ENCODE assay signal across 24 mouse cellular contexts in genomic region chr7:103861531-103861930, GRCm38 (mm10). TPM values are rescaled to one million over a fixed set of nuclear protein-coding genes. Genes with fewer than 3 reads are reported as not detected.
A peak's percentile ranks its signal among the peaks of the same experiment; 100 is the strongest.
DNase-seq lines count a peak whose midpoint lies in the region; ATAC-seq and TF ChIP-seq lines count a peak whose summit lies in the region.
"Had no signal": no experiment of that assay in that cellular context is flagged by ENCODE, and none has a peak within 500 bp of the region (broad histone marks: within the 10 kb centered on the region; RNA-seq: fewer than 3 reads in every experiment).

No protein-coding gene starts in this region.

- peak; percentile 75 for ATAC-seq in granulocyte monocyte progenitor cell, adult 5-6 weeks (replicated peaks; ENCODE audit: poor library complexity, severe bottlenecking)
- no peak for ATAC-seq in liver, postnatal 0 days
- ATAC-seq: forebrain, postnatal 0 days had no signal

- peak overlapping the region; percentile 37 for H3K9ac ChIP-seq in MEL (ENCODE audit: control insufficient read depth, low read depth, low read length, poor library complexity, severe bottlenecking)
- peak overlapping the region; percentile 58 for H3K9ac ChIP-seq in liver, postnatal 0 days (replicated peaks)
- H3K9ac ChIP-seq: embryonic facial prominence, embryonic 13.5 days; forebrain, postnatal 0 days; hindbrain, embryonic 12.5 days; kidney, embryonic 15.5 days; limb, embryonic 15.5 days; neural tube, embryonic 15.5 days had no signal

- no peak for TF ChIP-seq CTCF in MEL (IDR thresholded peaks at IDR 0.05 in 2 of 3, conservative IDR thresholded peaks at IDR 0.05 in 1 of 3; ENCODE audit: control insufficient read depth in 1 of 3, insufficient read depth in 1 of 3, low read depth in 2 of 3, low read length in 3 of 3, poor library complexity in 1 of 3, severe bottlenecking in 1 of 3)
- TF ChIP-seq CTCF in liver, postnatal 0 days (IDR thresholded peaks at IDR 0.05; ENCODE audit: low read depth): no peak

- no peaks in the 10 kb centered on the region for H3K36me3 ChIP-seq in heart, embryonic 10.5 days
- peaks cover 0 to 43% of the 10 kb centered on the region in 2 experiments; a peak in 2 of 4 replicates for H3K36me3 ChIP-seq in MEL (ENCODE audit: control insufficient read depth in 1 of 2, insufficient read depth in 2 of 2, low read length in 2 of 2)
- H3K36me3 ChIP-seq in liver, postnatal 0 days (replicated peaks; ENCODE audit: insufficient read depth, low read length): no peaks in the 10 kb centered on the region
- H3K36me3 ChIP-seq: embryonic facial prominence, embryonic 13.5 days; hindbrain, embryonic 12.5 days; kidney, embryonic 15.5 days; limb, embryonic 15.5 days; neural tube, embryonic 15.5 days had no signal

- no peak for DNase-seq in heart, embryonic 10.5 days (ENCODE audit: low spot score)
- no peak for DNase-seq in heart, postnatal 4 days
- peak; percentile 89 for DNase-seq in MEL (ENCODE audit: low read depth, low spot score)
- no peak for DNase-seq in liver, postnatal 0 days
- no peak for DNase-seq in lung, postnatal 36 days
- DNase-seq in embryo, embryonic 11 days: no peak
- DNase-seq in layer of hippocampus, adult 18-20 months (ENCODE audit: low spot score in 2 of 2): no peak
- DNase-seq: cerebellum, adult 9-11 months; forebrain, postnatal 0 days had no signal

- H3K4me2 ChIP-seq in liver, postnatal 0 days (ENCODE audit: low read depth, low read length): peak overlapping the region; percentile 2
- H3K4me2 ChIP-seq: embryonic facial prominence, embryonic 13.5 days; hindbrain, embryonic 12.5 days; kidney, embryonic 15.5 days; limb, embryonic 15.5 days; neural tube, embryonic 15.5 days had no signal

- H3K9me3 ChIP-seq in heart, embryonic 10.5 days: no peaks in the 10 kb centered on the region
- H3K9me3 ChIP-seq in MEL (replicated peaks; ENCODE audit: insufficient read depth, low read length): no peaks in the 10 kb centered on the region
- no peaks in the 10 kb centered on the region for H3K9me3 ChIP-seq in liver, postnatal 0 days (ENCODE audit: low read length)
- H3K9me3 ChIP-seq: embryonic facial prominence, embryonic 13.5 days; hindbrain, embryonic 12.5 days; kidney, embryonic 15.5 days; limb, embryonic 15.5 days; megakaryocyte, embryonic 14.5 days; neural tube, embryonic 15.5 days had no signal

- H3K4me1 ChIP-seq in heart, embryonic 10.5 days: no peaks in the 10 kb centered on the region; the same call in 1 of the 2 replicates
- H3K4me1 ChIP-seq in MEL (ENCODE audit: control insufficient read depth in 1 of 2, insufficient read depth in 2 of 2, low read length in 2 of 2): peaks cover 14 to 24% of the 10 kb centered on the region in 2 experiments
- H3K4me1 ChIP-seq in liver, postnatal 0 days (ENCODE audit: insufficient read depth): peaks cover 15% of the 10 kb centered on the region
- H3K4me1 ChIP-seq: embryonic facial prominence, embryonic 13.5 days; hindbrain, embryonic 12.5 days; kidney, embryonic 15.5 days; limb, embryonic 15.5 days; neural tube, embryonic 15.5 days had no signal

- TF ChIP-seq EP300 in MEL (IDR thresholded peaks at IDR 0.05; ENCODE audit: low read depth in 1 of 2, low read length in 2 of 2): peak; percentile 40 to 44; a peak in 2 of 4 replicates
- TF ChIP-seq EP300 in liver, postnatal 0 days (IDR thresholded peaks at IDR 0.05; ENCODE audit: low read depth): no peak

- H3K4me3 ChIP-seq in heart, embryonic 10.5 days: no peak overlapping the region
- peak overlapping the region in 1 of 2 experiments; percentile 4; a peak in 1 of 4 replicates for H3K4me3 ChIP-seq in MEL (ENCODE audit: control insufficient read depth in 1 of 2, insufficient read depth in 1 of 2, low read depth in 2 of 2, low read length in 2 of 2)
- H3K4me3 ChIP-seq in liver, postnatal 0 days (ENCODE audit: low read depth, low read length): no peak overlapping the region
- H3K4me3 ChIP-seq: embryonic facial prominence, embryonic 13.5 days; hindbrain, embryonic 12.5 days; kidney, embryonic 15.5 days; limb, embryonic 15.5 days; megakaryocyte, embryonic 14.5 days; neural tube, embryonic 15.5 days had no signal

- no peaks in the 10 kb centered on the region for H3K27me3 ChIP-seq in heart, embryonic 10.5 days (ENCODE audit: insufficient read depth, poor library complexity, severe bottlenecking)
- H3K27me3 ChIP-seq in MEL (ENCODE audit: control insufficient read depth in 1 of 2, insufficient read depth in 2 of 2, low read length in 2 of 2): no peaks in the 10 kb centered on the region
- no peaks in the 10 kb centered on the region for H3K27me3 ChIP-seq in liver, postnatal 0 days (ENCODE audit: insufficient read depth, low read length)
- H3K27me3 ChIP-seq: embryonic facial prominence, embryonic 13.5 days; hindbrain, embryonic 12.5 days; kidney, embryonic 15.5 days; limb, embryonic 15.5 days; megakaryocyte, embryonic 14.5 days; neural tube, embryonic 15.5 days had no signal

- TF ChIP-seq POLR2A in MEL (IDR thresholded peaks at IDR 0.05; ENCODE audit: control insufficient read depth in 1 of 2, insufficient read depth in 1 of 2, low read depth in 1 of 2, low read length in 2 of 2, poor library complexity in 1 of 2): 0 out of 4 replicates have a peak, but pooled peaks of 1 of the 2 experiments have one; percentile 10

- no peak for TF ChIP-seq RAD21 in MEL (IDR thresholded peaks at IDR 0.05; ENCODE audit: low read depth, low read length)

- WGBS in heart, embryonic 10.5 days: 77% methylated on average over 3 of the region's 3 CpGs
- WGBS in liver, postnatal 0 days (ENCODE audit: insufficient replicate concordance): 56% methylated on average over 3 of the region's 3 CpGs

- no peaks in the 10 kb centered on the region for H3K79me2 ChIP-seq in MEL (ENCODE audit: control insufficient read depth, insufficient read depth, low read length, poor library complexity)

- peak overlapping the region; percentile 23 for H3K27ac ChIP-seq in heart, embryonic 10.5 days
- H3K27ac ChIP-seq in MEL (ENCODE audit: control insufficient read depth, low read depth, low read length): peak overlapping the region; percentile 84
- H3K27ac ChIP-seq in liver, postnatal 0 days (ENCODE audit: low read depth): peak overlapping the region; percentile 89
- H3K27ac ChIP-seq: embryonic facial prominence, embryonic 13.5 days; hindbrain, embryonic 12.5 days; kidney, embryonic 15.5 days; limb, embryonic 15.5 days; neural tube, embryonic 15.5 days had no signal

RNA-seq across cellular contexts. Expression of gene Hbb-y, which starts 8.5 kb away (rescaled TPM):
- polyA plus RNA-seq in heart, embryonic 10.5 days (2016; fragmentation: Nextera tagmentation; extraction: Ambion mirVana): 17,516 and 23,478 TPM in 2 replicates
- total RNA-seq in heart, postnatal 4 days (2021): under 1 TPM in 1 of 2 experiments, not detected in 1; 0.74 TPM
- total RNA-seq in MEL (2012; rRNA removed): not detected in 2 replicates
- under 1 TPM in 1 of 2 experiments, not detected in 1; 0.11 TPM for polyA plus RNA-seq in MEL (2012; ENCODE audit: insufficient read depth in 1 of 2, insufficient read length in 2 of 2, low read depth in 1 of 2, low replicate concordance in 2 of 2, missing spikeins in 1 of 2)
- total RNA-seq in granulocyte monocyte progenitor cell, adult 5-6 weeks (2014; fragmentation: Nextera tagmentation): not detected in 2 replicates
- not detected in 2 replicates for total RNA-seq in granulocyte monocyte progenitor cell, adult 5-6 weeks (2017)
- 5.5 and 5.6 TPM in 2 replicates for polyA plus RNA-seq in liver, postnatal 0 days (2015; fragmentation: Nextera tagmentation; extraction: Ambion mirVana)
- not detected for total RNA-seq in layer of hippocampus, adult 18-20 months (2021)
- total RNA-seq: adrenal gland, adult 2 months; gastrocnemius, postnatal 4 days; layer of hippocampus, postnatal 25 days; left cerebral cortex, postnatal 25 days had no signal
- polyA plus RNA-seq: adrenal gland, adult 2 months had no signal

RNA-seq across cellular contexts. Expression of gene Hbb-bh1, which starts 18.6 kb away (rescaled TPM):
- polyA plus RNA-seq in heart, embryonic 10.5 days (2016; fragmentation: Nextera tagmentation; extraction: Ambion mirVana): 8,898 and 9,884 TPM in 2 replicates
- total RNA-seq in heart, postnatal 4 days (2021): not detected
- not detected in 2 replicates for total RNA-seq in MEL (2012; rRNA removed)
- under 1 TPM in 1 of 2 experiments, not detected in 1; 0.15 TPM for polyA plus RNA-seq in MEL (2012; ENCODE audit: insufficient read depth in 1 of 2, insufficient read length in 2 of 2, low read depth in 1 of 2, low replicate concordance in 2 of 2, missing spikeins in 1 of 2)
- total RNA-seq in granulocyte monocyte progenitor cell, adult 5-6 weeks (2014; fragmentation: Nextera tagmentation): not detected in 2 replicates
- total RNA-seq in granulocyte monocyte progenitor cell, adult 5-6 weeks (2017): not detected in 2 replicates
- 1.8 and 2.5 TPM in 2 replicates for polyA plus RNA-seq in liver, postnatal 0 days (2015; fragmentation: Nextera tagmentation; extraction: Ambion mirVana)
- total RNA-seq in layer of hippocampus, adult 18-20 months (2021): not detected
- total RNA-seq: adrenal gland, adult 2 months; forebrain, postnatal 0 days; gastrocnemius, postnatal 4 days; layer of hippocampus, postnatal 25 days; left cerebral cortex, postnatal 25 days had no signal
- polyA plus RNA-seq: adrenal gland, adult 2 months; forebrain, postnatal 0 days had no signal

RNA-seq across cellular contexts. Expression of gene Hbb-bh2, which starts 21.2 kb away (rescaled TPM):
- 0.28 and 1.2 TPM in 2 replicates for polyA plus RNA-seq in heart, embryonic 10.5 days (2016; fragmentation: Nextera tagmentation; extraction: Ambion mirVana)
- total RNA-seq in heart, postnatal 4 days (2021): not detected
- total RNA-seq in MEL (2012; rRNA removed): not detected in 2 replicates
- polyA plus RNA-seq in MEL (2012; ENCODE audit: insufficient read depth in 1 of 2, insufficient read length in 2 of 2, low read depth in 1 of 2, low replicate concordance in 2 of 2, missing spikeins in 1 of 2): not detected
- total RNA-seq in granulocyte monocyte progenitor cell, adult 5-6 weeks (2014; fragmentation: Nextera tagmentation): not detected in 2 replicates
- total RNA-seq in granulocyte monocyte progenitor cell, adult 5-6 weeks (2017): not detected in 2 replicates
- not detected in 2 replicates for polyA plus RNA-seq in liver, postnatal 0 days (2015; fragmentation: Nextera tagmentation; extraction: Ambion mirVana)
- total RNA-seq in layer of hippocampus, adult 18-20 months (2021): not detected
- total RNA-seq: adrenal gland, adult 2 months; forebrain, postnatal 0 days; gastrocnemius, postnatal 4 days; layer of hippocampus, postnatal 25 days; left cerebral cortex, postnatal 25 days had no signal
- polyA plus RNA-seq: adrenal gland, adult 2 months; embryonic facial prominence, embryonic 13.5 days; forebrain, postnatal 0 days; heart, embryonic 16.5 days; hindbrain, embryonic 12.5 days; kidney, embryonic 15.5 days; limb, embryonic 15.5 days; lung, postnatal 0 days; midbrain, embryonic 14.5 days; neural tube, embryonic 15.5 days; stomach, embryonic 14.5 days had no signal

RNA-seq across cellular contexts. Expression of gene Olfr66, which starts 24.5 kb away (rescaled TPM):
- polyA plus RNA-seq in heart, embryonic 10.5 days (2016; fragmentation: Nextera tagmentation; extraction: Ambion mirVana): not detected in 2 replicates
- total RNA-seq in heart, postnatal 4 days (2021): not detected
- not detected in 2 replicates for total RNA-seq in MEL (2012; rRNA removed)
- polyA plus RNA-seq in MEL (2012; ENCODE audit: insufficient read depth in 1 of 2, insufficient read length in 2 of 2, low read depth in 1 of 2, low replicate concordance in 2 of 2, missing spikeins in 1 of 2): not detected
- not detected in 2 replicates for total RNA-seq in granulocyte monocyte progenitor cell, adult 5-6 weeks (2014; fragmentation: Nextera tagmentation)
- total RNA-seq in granulocyte monocyte progenitor cell, adult 5-6 weeks (2017): not detected in 2 replicates
- polyA plus RNA-seq in liver, postnatal 0 days (2015; fragmentation: Nextera tagmentation; extraction: Ambion mirVana): not detected in 2 replicates
- not detected for total RNA-seq in layer of hippocampus, adult 18-20 months (2021)
- total RNA-seq: adrenal gland, adult 2 months; forebrain, postnatal 0 days; gastrocnemius, postnatal 4 days; layer of hippocampus, postnatal 25 days; left cerebral cortex, postnatal 25 days had no signal
- polyA plus RNA-seq: adrenal gland, adult 2 months; embryonic facial prominence, embryonic 13.5 days; forebrain, postnatal 0 days; heart, embryonic 16.5 days; hindbrain, embryonic 12.5 days; kidney, embryonic 15.5 days; limb, embryonic 15.5 days; lung, postnatal 0 days; midbrain, embryonic 14.5 days; neural tube, embryonic 15.5 days; stomach, embryonic 14.5 days had no signal

RNA-seq across cellular contexts. Expression of gene Olfr64, which starts 32.8 kb away (rescaled TPM):
- not detected in 2 replicates for polyA plus RNA-seq in heart, embryonic 10.5 days (2016; fragmentation: Nextera tagmentation; extraction: Ambion mirVana)
- total RNA-seq in heart, postnatal 4 days (2021): not detected
- total RNA-seq in MEL (2012; rRNA removed): not detected in 2 replicates
- not detected for polyA plus RNA-seq in MEL (2012; ENCODE audit: insufficient read depth in 1 of 2, insufficient read length in 2 of 2, low read depth in 1 of 2, low replicate concordance in 2 of 2, missing spikeins in 1 of 2)
- not detected in 2 replicates for total RNA-seq in granulocyte monocyte progenitor cell, adult 5-6 weeks (2014; fragmentation: Nextera tagmentation)
- not detected in 2 replicates for total RNA-seq in granulocyte monocyte progenitor cell, adult 5-6 weeks (2017)
- not detected in 2 replicates for polyA plus RNA-seq in liver, postnatal 0 days (2015; fragmentation: Nextera tagmentation; extraction: Ambion mirVana)
- total RNA-seq in layer of hippocampus, adult 18-20 months (2021): not detected
- total RNA-seq: adrenal gland, adult 2 months; forebrain, postnatal 0 days; gastrocnemius, postnatal 4 days; layer of hippocampus, postnatal 25 days; left cerebral cortex, postnatal 25 days had no signal
- polyA plus RNA-seq: adrenal gland, adult 2 months; embryonic facial prominence, embryonic 13.5 days; forebrain, postnatal 0 days; heart, embryonic 16.5 days; hindbrain, embryonic 12.5 days; kidney, embryonic 15.5 days; limb, embryonic 15.5 days; lung, postnatal 0 days; midbrain, embryonic 14.5 days; neural tube, embryonic 15.5 days; stomach, embryonic 14.5 days had no signal

Comparison
In these comparisons a context has a peak if more than half of its experiments do, and no peak if none do; other contexts are left out.
1. H3K27ac ChIP-seq: peak in every context shown above with its lines; median percentile 89 in liver, postnatal 0 days; 84 in MEL; 23 in heart, embryonic 10.5 days.